Mouse (Mus musculus): ENCODE results near the gene B4galnt3. TPM values are rescaled to one million over a fixed set of nuclear protein-coding genes. Genes with fewer than 3 reads are reported as not detected.
A peak's percentile ranks its signal among the peaks of the same experiment; 100 is the strongest.

Gene B4galnt3
- total RNA-seq, 2 experiments from 2014 or later, result not detected

GRCm38 (mm10) chr6:120155510-120155909, 138.8 kb downstream of the B4galnt3 start:
- peak; percentile 61 for ATAC-seq (ENCODE audit: poor library complexity, severe bottlenecking)

- peak; percentile 27 for ATAC-seq (ENCODE audit: poor library complexity, severe bottlenecking)
Measured at GRCm38 (mm10) chr6:120154526-120155309, 139.6 kb downstream of the B4galnt3 start.

Other genes starting within 250 kb of the B4galnt3 start
- gene Ninj2, start 201.2 kb downstream of the B4galnt3 start, total RNA-seq (2015), result not detected in 2 replicates
- gene Ninj2, start 201.2 kb downstream of the B4galnt3 start, total RNA-seq (2017), result not detected in 2 replicates
- not detected in 2 replicates for gene D330020A13Rik, start 195 bp downstream of the B4galnt3 start, total RNA-seq (2015)
- gene D330020A13Rik, start 195 bp downstream of the B4galnt3 start, total RNA-seq (2017), result not detected in 2 replicates
- gene Kdm5a, start 69.6 kb upstream of the B4galnt3 start, total RNA-seq (2015), result 26.6 and 28.9 TPM in 2 replicates
- 98.9 and 121 TPM in 2 replicates for gene Kdm5a, start 69.6 kb upstream of the B4galnt3 start, total RNA-seq (2017)
- gene Ccdc77, start 69.8 kb upstream of the B4galnt3 start, total RNA-seq (2015), result 8.9 and 12.0 TPM in 2 replicates
- 21.1 and 25.7 TPM in 2 replicates for gene Ccdc77, start 69.8 kb upstream of the B4galnt3 start, total RNA-seq (2017)
- 93.8 and 108 TPM in 2 replicates for gene Il17ra, start 168.7 kb upstream of the B4galnt3 start, total RNA-seq (2015)
- 76.6 and 79.8 TPM in 2 replicates for gene Il17ra, start 168.7 kb upstream of the B4galnt3 start, total RNA-seq (2017)
- gene Tmem121b, start 199.2 kb upstream of the B4galnt3 start, total RNA-seq (2015), result 0.05 TPM in 1 of 2 replicates, not detected in the other
- gene Tmem121b, start 199.2 kb upstream of the B4galnt3 start, total RNA-seq (2017), result not detected in 2 replicates
- gene Hdhd5, start 236.8 kb upstream of the B4galnt3 start, total RNA-seq (2015), result 4.4 and 6.6 TPM in 2 replicates
- gene Hdhd5, start 236.8 kb upstream of the B4galnt3 start, total RNA-seq (2017), result 9.4 and 11.0 TPM in 2 replicates